Mouse (Mus musculus) C2C12 (cell line): ENCODE results near the gene Gm5617. TPM values are rescaled to one million over a fixed set of nuclear protein-coding genes. Genes with fewer than 3 reads are reported as not detected.
"Not testable (repeated sequence)": the region's sequence is repeated elsewhere in the genome, so short reads cannot be mapped to it uniquely, and the experiment has no call there.

Experiments used
- H3K27me3 ChIP-seq: one replicate; pipeline ENCODE4 v1.6.1; 2011; ENCODE audit not compliant: control insufficient read depth, insufficient read depth, insufficient read length
- H3K36me3 ChIP-seq: one replicate; pipeline ENCODE4 v1.6.1; 2011; ENCODE audit not compliant: control insufficient read depth, insufficient read depth
- H3K4me3 ChIP-seq: one replicate; pipeline ENCODE4 v1.5.1; 2011; ENCODE audit warnings: mild to moderate bottlenecking, control low read depth; ENCODE audit not compliant: poor library complexity, insufficient read depth, severe bottlenecking
- H3K79me2 ChIP-seq: one replicate; pipeline ENCODE4 v1.6.1; 2011; ENCODE audit not compliant: control insufficient read depth, insufficient read depth
- H3K79me3 ChIP-seq: one replicate; pipeline ENCODE4 v1.6.1; 2011; ENCODE audit warnings: low read depth, control low read depth
- H3ac ChIP-seq: one replicate; pipeline ENCODE3; 2011; ENCODE audit warnings: low read depth; ENCODE audit not compliant: control insufficient read depth, insufficient read length
- CEBPB ChIP-seq: IDR thresholded peaks from one replicate; pipeline ENCODE4 v1.6.1; 2011; ENCODE audit warnings: low read depth, mild to moderate bottlenecking, control low read depth, moderate library complexity
- CTCF ChIP-seq: IDR thresholded peaks from one replicate; pipeline ENCODE4 v1.5.1; 2011; ENCODE audit not compliant: control insufficient read depth, insufficient read depth, insufficient read length
- FOSL1 ChIP-seq: IDR thresholded peaks from one replicate; pipeline ENCODE4 v1.8.0; 2011; ENCODE audit warnings: mild to moderate bottlenecking, low read length; ENCODE audit not compliant: poor library complexity, insufficient read depth, severe bottlenecking
- MAX ChIP-seq: IDR thresholded peaks from one replicate; pipeline ENCODE4 v1.6.1; 2011; ENCODE audit warnings: mild to moderate bottlenecking, control low read depth
- MYOD1 ChIP-seq: IDR thresholded peaks from one replicate; pipeline ENCODE4 v1.6.1; 2011; ENCODE audit warnings: low read depth; ENCODE audit not compliant: control insufficient read depth, insufficient read length
- MYOG ChIP-seq: IDR thresholded peaks from one replicate; pipeline ENCODE4 v1.6.1; 2011; ENCODE audit not compliant: control insufficient read depth, insufficient read length; ENCODE audit errors: extremely low read depth
- USF1 ChIP-seq: IDR thresholded peaks from one replicate; pipeline ENCODE4 v1.6.1; 2011; ENCODE audit warnings: low read depth, mild to moderate bottlenecking, control low read depth, moderate library complexity
- polyA plus RNA-seq: library from polyadenylated mRNA; unstranded; fragments of >200 nt; fragmentation: generic; extraction: Trizol; gene quantifications from one replicate; pipeline ENCODE4 v1.2.1, GENCODE M21; 2012; ENCODE audit warnings: missing spikeins

Gene Gm5617
- polyA plus RNA-seq, 1 experiment, result 23.1 TPM

GRCm38 (mm10) chr9:48510134-48510533, 14.9 kb downstream of the Gm5617 start:
- no peak overlapping the region for H3ac ChIP-seq
- H3K79me3 ChIP-seq, result no peaks in the 10 kb centered on the region

GRCm38 (mm10) chr9:48515332-48515731, 20.1 kb downstream of the Gm5617 start:
- H3K79me3 ChIP-seq, result no peaks in the 10 kb centered on the region
- no peaks in the 10 kb centered on the region for H3K79me2 ChIP-seq
- no peak overlapping the region for H3ac ChIP-seq
- H3K36me3 ChIP-seq, result no peaks in the 10 kb centered on the region
- no peak overlapping the region for H3K4me3 ChIP-seq
- TF ChIP-seq MYOG (no peak), USF1 (no peak), CEBPB (no peak), MYOD1 (no peak), CTCF (no peak), FOSL1 (no peak), MAX (no peak)
- peaks cover 3% of the 10 kb centered on the region for H3K27me3 ChIP-seq

More at GRCm38 (mm10) chr9:48510134-48510533, 14.9 kb downstream of the Gm5617 start:
- Histone ChIP-seq H3K4me3 (no peak overlapping the region), H3K36me3 (no peaks in the 10 kb centered on the region), H3K79me2 (no peaks in the 10 kb centered on the region), H3K27me3 (peaks cover 6% of the 10 kb centered on the region)
- TF ChIP-seq MYOG (no peak), USF1 (no peak), MYOD1 (no peak), FOSL1 (no peak), CTCF (no peak), MAX (no peak), CEBPB (no peak)

GRCm38 (mm10) chr9:48516615-48517371, 21.6 kb downstream of the Gm5617 start:
- no peak for TF ChIP-seq CTCF
- TF ChIP-seq MAX, result no peak
- TF ChIP-seq MYOG, result no peak
- no peak for TF ChIP-seq CEBPB
- TF ChIP-seq MYOD1, result no peak
- no peak for TF ChIP-seq FOSL1
- TF ChIP-seq USF1, result no peak
- no peaks in the 10 kb centered on the region for H3K79me3 ChIP-seq
- H3K79me2 ChIP-seq, result no peaks in the 10 kb centered on the region
- H3K27me3 ChIP-seq, result peaks cover 3% of the 10 kb centered on the region
- H3ac ChIP-seq, result no peak overlapping the region
- no peak overlapping the region for H3K4me3 ChIP-seq
- H3K36me3 ChIP-seq, result no peaks in the 10 kb centered on the region

- Histone ChIP-seq H3K79me3 (no peaks in the 10 kb centered on the region), H3K4me3 (no peak overlapping the region), H3K27me3 (peaks cover 3% of the 10 kb centered on the region), H3K79me2 (no peaks in the 10 kb centered on the region), H3ac (no peak overlapping the region), H3K36me3 (no peaks in the 10 kb centered on the region)
- TF ChIP-seq CEBPB (no peak), MAX (no peak), USF1 (no peak), MYOG (no peak), CTCF (no peak), MYOD1 (no peak)
These were observed 22.3 kb downstream of the Gm5617 start for GRCm38 (mm10) chr9:48517372-48518130.

GRCm38 (mm10) chr9:48520405-48520804, 25.2 kb downstream of the Gm5617 start:
- H3K27me3 ChIP-seq, H3K4me3 ChIP-seq, H3K79me2 ChIP-seq, H3K36me3 ChIP-seq, H3K79me3 ChIP-seq, H3ac ChIP-seq: not testable (repeated sequence)

- no peaks in the 10 kb centered on the region for H3K79me2 ChIP-seq
- H3ac ChIP-seq, result no peak overlapping the region
- H3K79me3 ChIP-seq, result no peaks in the 10 kb centered on the region
- no peak for TF ChIP-seq MAX
- no peak for TF ChIP-seq CTCF
- TF ChIP-seq MYOD1, result no peak
- no peak for TF ChIP-seq MYOG
- no peak for TF ChIP-seq FOSL1
- TF ChIP-seq CEBPB, result no peak
- TF ChIP-seq USF1, result no peak
- no peaks in the 10 kb centered on the region for H3K27me3 ChIP-seq
- no peaks in the 10 kb centered on the region for H3K36me3 ChIP-seq
- no peak overlapping the region for H3K4me3 ChIP-seq
These were observed 30.3 kb downstream of the Gm5617 start for GRCm38 (mm10) chr9:48525566-48525965.
